Mouse (Mus musculus): ENCODE measurements at regions not wholly inside any gene's neighbourhood (a gene's known extent, or its start where the extent isn't known, plus 50 kb on each side); places are given as distances from the start of the nearest gene placed in this dataset.

DNA sequence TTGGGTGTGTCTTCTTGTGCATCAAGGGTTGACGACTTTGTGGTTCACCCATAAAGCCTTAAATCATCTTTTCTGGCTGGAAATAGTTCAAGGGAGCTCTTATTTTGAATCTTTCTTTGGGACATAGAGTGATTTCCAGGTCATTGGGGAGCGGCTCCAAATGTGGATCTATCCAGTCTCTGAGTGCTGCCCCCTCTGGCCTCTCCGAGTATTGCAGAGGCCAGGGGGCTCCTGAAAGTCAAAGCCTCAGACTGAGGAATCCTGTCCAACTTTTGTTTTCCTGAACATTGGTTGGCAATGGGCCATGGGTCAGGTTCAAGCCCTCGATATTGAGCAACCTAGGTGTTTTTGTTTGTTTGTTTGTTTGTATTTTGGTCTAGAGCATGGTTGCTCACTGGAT, 209.7 kb upstream of the Fam19a5 start:
- Histone ChIP-seq H3K36me3 (ENCODE audit: control insufficient read depth, insufficient read depth, low read length) (no peaks in the 10 kb centered on the region), H3K9ac (ENCODE audit: low read length) (no peak overlapping the region), H3K4me3 (replicated peaks; ENCODE audit: low read length) (no peak overlapping the region), H3K27ac (ENCODE audit: low read length) (no peak overlapping the region), H3K4me1 (ENCODE audit: control insufficient read depth, insufficient read depth, low read length) (no peaks in the 10 kb centered on the region), H3K4me2 (ENCODE audit: low read depth, low read length) (no peak overlapping the region), H3K27me3 (ENCODE audit: control insufficient read depth, insufficient read depth, low read length) (no peaks in the 10 kb centered on the region), H3K9me3 (replicated peaks; ENCODE audit: control insufficient read depth, low read length) (no peaks in the 10 kb centered on the region)
- WGBS = 68% methylated on average over 4 of the region's 4 CpGs
- no peak for ATAC-seq (ENCODE audit: insufficient read depth, low FRiP score)

- Histone ChIP-seq H3K36me3 (ENCODE audit: control insufficient read depth, insufficient read depth, low read length) (no peaks in the 10 kb centered on the region), H3K9me3 (replicated peaks; ENCODE audit: control insufficient read depth, low read length) (no peaks in the 10 kb centered on the region), H3K27me3 (ENCODE audit: control insufficient read depth, insufficient read depth, low read length) (no peaks in the 10 kb centered on the region), H3K4me2 (ENCODE audit: low read depth, low read length) (no peak overlapping the region), H3K4me3 (replicated peaks; ENCODE audit: low read length) (no peak overlapping the region), H3K4me1 (ENCODE audit: control insufficient read depth, insufficient read depth, low read length) (no peaks in the 10 kb centered on the region), H3K9ac (ENCODE audit: low read length) (no peak overlapping the region), H3K27ac (ENCODE audit: low read length) (no peak overlapping the region)
- no peak for ATAC-seq (ENCODE audit: insufficient read depth, low FRiP score)
- 81% methylated on average over 4 of the region's 4 CpGs for WGBS
Observed at GRCm38 (mm10) chr15:87335324-87335723, 208.8 kb upstream of the Fam19a5 start.

DNA sequence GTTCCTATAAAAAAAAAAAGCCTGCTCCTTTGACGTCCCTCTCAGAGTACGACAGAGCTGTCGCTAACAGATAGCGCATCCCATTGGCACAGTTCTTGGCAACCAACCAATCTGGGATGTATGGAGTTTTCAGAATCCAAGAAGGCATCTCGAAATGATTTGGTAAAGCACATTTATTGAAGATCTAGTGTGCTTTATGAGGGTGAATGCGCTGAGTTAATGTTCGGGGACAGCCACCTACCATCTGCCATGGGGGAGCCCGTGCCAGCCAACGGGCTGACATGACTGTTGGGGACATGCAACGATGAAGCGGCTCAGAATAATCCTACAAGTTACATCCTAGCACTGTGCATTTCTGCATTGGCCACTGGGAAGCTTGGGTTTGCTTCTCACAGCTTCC, 208.4 kb upstream of the Fam19a5 start:
- no peaks in the 10 kb centered on the region for H3K27me3 ChIP-seq (ENCODE audit: control insufficient read depth, insufficient read depth, low read length)
- H3K4me3 ChIP-seq (replicated peaks; ENCODE audit: low read length) = no peak overlapping the region
- H3K4me2 ChIP-seq (ENCODE audit: low read depth, low read length) = no peak overlapping the region
- no peak for ATAC-seq (ENCODE audit: insufficient read depth, low FRiP score)
- no peaks in the 10 kb centered on the region for H3K4me1 ChIP-seq (ENCODE audit: control insufficient read depth, insufficient read depth, low read length)
- no peak overlapping the region for H3K9ac ChIP-seq (ENCODE audit: low read length)
- H3K36me3 ChIP-seq (ENCODE audit: control insufficient read depth, insufficient read depth, low read length) = no peaks in the 10 kb centered on the region
- 91% methylated on average over 11 of the region's 11 CpGs for WGBS
- H3K9me3 ChIP-seq (replicated peaks; ENCODE audit: control insufficient read depth, low read length) = no peaks in the 10 kb centered on the region
- no peak overlapping the region for H3K27ac ChIP-seq (ENCODE audit: low read length)

DNA sequence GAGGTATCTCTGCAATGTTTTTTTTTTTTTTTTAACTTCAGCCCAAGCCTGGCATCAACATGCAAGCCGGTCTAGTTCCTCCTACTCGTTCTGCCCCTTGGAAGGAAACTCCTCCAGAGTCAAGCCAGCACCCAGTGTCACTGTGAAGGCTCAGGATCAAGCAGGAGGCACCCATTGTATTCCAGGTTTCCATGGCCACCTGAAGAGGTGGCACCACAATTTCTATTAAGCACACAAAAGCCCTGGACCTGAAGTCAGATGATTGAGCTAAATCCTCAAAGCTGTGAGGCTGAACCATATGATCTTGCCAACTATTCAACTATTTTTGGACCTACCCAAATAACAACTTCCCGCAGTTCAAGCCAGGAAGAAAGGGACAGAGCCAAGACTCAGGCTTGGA, 204.2 kb upstream of the Fam19a5 start:
- no peaks in the 10 kb centered on the region for H3K4me1 ChIP-seq (ENCODE audit: control insufficient read depth, insufficient read depth, low read length)
- no peak overlapping the region for H3K4me2 ChIP-seq (ENCODE audit: low read depth, low read length)
- H3K27ac ChIP-seq (ENCODE audit: low read length) = no peak overlapping the region
- WGBS = 68% methylated on average over 3 of the region's 3 CpGs
- no peak overlapping the region for H3K4me3 ChIP-seq (replicated peaks; ENCODE audit: low read length)
- no peak overlapping the region for H3K9ac ChIP-seq (ENCODE audit: low read length)
- ATAC-seq (ENCODE audit: insufficient read depth, low FRiP score) = no peak
- H3K9me3 ChIP-seq (replicated peaks; ENCODE audit: control insufficient read depth, low read length) = no peaks in the 10 kb centered on the region
- no peaks in the 10 kb centered on the region for H3K27me3 ChIP-seq (ENCODE audit: control insufficient read depth, insufficient read depth, low read length)
- H3K36me3 ChIP-seq (ENCODE audit: control insufficient read depth, insufficient read depth, low read length) = no peaks in the 10 kb centered on the region

- no peaks in the 10 kb centered on the region for H3K4me1 ChIP-seq (ENCODE audit: control insufficient read depth, insufficient read depth, low read length)
- 71% methylated on average over 1 of the region's 1 CpGs for WGBS
Observed at GRCm38 (mm10) chr15:87342656-87343055, 201.4 kb upstream of the Fam19a5 start.

GRCm38 (mm10) chr15:87345826-87346225, 198.3 kb upstream of the Fam19a5 start:
- Histone ChIP-seq H3K4me2 (ENCODE audit: low read depth, low read length) (no peak overlapping the region), H3K4me3 (replicated peaks; ENCODE audit: low read length) (no peak overlapping the region), H3K9me3 (replicated peaks; ENCODE audit: control insufficient read depth, low read length) (no peaks in the 10 kb centered on the region), H3K4me1 (ENCODE audit: control insufficient read depth, insufficient read depth, low read length) (no peaks in the 10 kb centered on the region), H3K36me3 (ENCODE audit: control insufficient read depth, insufficient read depth, low read length) (no peaks in the 10 kb centered on the region), H3K9ac (ENCODE audit: low read length) (no peak overlapping the region), H3K27me3 (ENCODE audit: control insufficient read depth, insufficient read depth, low read length) (no peaks in the 10 kb centered on the region), H3K27ac (ENCODE audit: low read length) (no peak overlapping the region)
- no peak for ATAC-seq (ENCODE audit: insufficient read depth, low FRiP score)
- 65% methylated on average over 3 of the region's 3 CpGs for WGBS

More at GRCm38 (mm10) chr15:87342656-87343055, 201.4 kb upstream of the Fam19a5 start:
- H3K27ac ChIP-seq (ENCODE audit: low read length) = no peak overlapping the region
- no peak overlapping the region for H3K4me3 ChIP-seq (replicated peaks; ENCODE audit: low read length)
- no peak overlapping the region for H3K9ac ChIP-seq (ENCODE audit: low read length)
- no peaks in the 10 kb centered on the region for H3K27me3 ChIP-seq (ENCODE audit: control insufficient read depth, insufficient read depth, low read length)
- H3K4me2 ChIP-seq (ENCODE audit: low read depth, low read length) = no peak overlapping the region
- no peaks in the 10 kb centered on the region for H3K9me3 ChIP-seq (replicated peaks; ENCODE audit: control insufficient read depth, low read length)
- no peak for ATAC-seq (ENCODE audit: insufficient read depth, low FRiP score)
- no peaks in the 10 kb centered on the region for H3K36me3 ChIP-seq (ENCODE audit: control insufficient read depth, insufficient read depth, low read length)

DNA sequence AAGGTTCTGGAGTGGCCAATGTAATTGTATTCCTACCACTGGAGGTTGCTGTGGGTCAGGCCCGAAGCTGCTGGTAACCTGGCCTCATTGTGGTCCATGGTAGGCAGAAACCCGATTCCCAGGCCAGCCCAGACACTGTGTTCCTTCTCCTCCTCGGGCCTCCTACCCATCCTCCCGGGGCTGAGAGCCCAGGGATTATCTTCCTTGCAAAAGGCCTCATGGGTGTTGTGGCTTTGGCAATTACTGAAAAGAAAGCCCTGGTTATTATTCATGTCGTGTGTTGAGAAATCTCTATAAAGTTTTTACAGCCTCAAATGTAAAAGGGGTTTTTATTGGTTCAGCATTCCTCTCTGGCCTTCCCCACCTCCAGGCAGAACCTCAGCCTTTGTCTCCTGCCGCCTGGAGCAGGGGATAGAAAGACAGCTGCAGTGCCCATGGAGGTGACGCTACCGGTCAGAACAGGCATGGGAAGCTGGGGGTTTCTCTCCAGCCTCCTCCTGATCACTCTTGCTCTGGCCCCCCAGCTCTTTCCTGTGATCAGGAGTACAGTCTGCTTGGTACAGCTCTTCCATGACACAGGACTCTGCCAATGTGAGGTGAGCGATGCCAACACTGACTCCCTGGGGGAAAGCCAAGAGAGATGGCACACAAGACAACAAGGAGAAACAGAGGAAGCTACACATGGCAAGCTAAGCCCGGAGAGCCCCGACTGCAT, 194.4 kb upstream of the Fam19a5 start:
- WGBS = 67% methylated on average over 11 of the region's 11 CpGs
- Histone ChIP-seq H3K4me3 (replicated peaks; ENCODE audit: low read length) (no peak overlapping the region), H3K27me3 (ENCODE audit: control insufficient read depth, insufficient read depth, low read length) (no peaks in the 10 kb centered on the region), H3K4me1 (ENCODE audit: control insufficient read depth, insufficient read depth, low read length) (no peaks in the 10 kb centered on the region), H3K27ac (ENCODE audit: low read length) (no peak overlapping the region), H3K36me3 (ENCODE audit: control insufficient read depth, insufficient read depth, low read length) (no peaks in the 10 kb centered on the region), H3K9ac (ENCODE audit: low read length) (no peak overlapping the region), H3K9me3 (replicated peaks; ENCODE audit: control insufficient read depth, low read length) (no peaks in the 10 kb centered on the region), H3K4me2 (ENCODE audit: low read depth, low read length) (no peak overlapping the region)
- ATAC-seq (ENCODE audit: insufficient read depth, low FRiP score) = no peak

- no peak overlapping the region for H3K9ac ChIP-seq (ENCODE audit: low read length)
- no peaks in the 10 kb centered on the region for H3K36me3 ChIP-seq (ENCODE audit: control insufficient read depth, insufficient read depth, low read length)
- no peak for ATAC-seq (ENCODE audit: insufficient read depth, low FRiP score)
- no peak overlapping the region for H3K4me3 ChIP-seq (replicated peaks; ENCODE audit: low read length)
- H3K4me2 ChIP-seq (ENCODE audit: low read depth, low read length) = no peak overlapping the region
- no peaks in the 10 kb centered on the region for H3K27me3 ChIP-seq (ENCODE audit: control insufficient read depth, insufficient read depth, low read length)
- H3K9me3 ChIP-seq (replicated peaks; ENCODE audit: control insufficient read depth, low read length) = no peaks in the 10 kb centered on the region
- H3K27ac ChIP-seq (ENCODE audit: low read length) = no peak overlapping the region
- 52% methylated on average over 8 of the region's 8 CpGs for WGBS
- H3K4me1 ChIP-seq (ENCODE audit: control insufficient read depth, insufficient read depth, low read length) = no peaks in the 10 kb centered on the region
Observed at GRCm38 (mm10) chr15:87352812-87353211, 191.3 kb upstream of the Fam19a5 start.

- Histone ChIP-seq H3K9ac (ENCODE audit: low read length) (no peak overlapping the region), H3K4me3 (replicated peaks; ENCODE audit: low read length) (no peak overlapping the region), H3K4me1 (ENCODE audit: control insufficient read depth, insufficient read depth, low read length) (no peaks in the 10 kb centered on the region), H3K4me2 (ENCODE audit: low read depth, low read length) (no peak overlapping the region), H3K27ac (ENCODE audit: low read length) (no peak overlapping the region), H3K36me3 (ENCODE audit: control insufficient read depth, insufficient read depth, low read length) (no peaks in the 10 kb centered on the region), H3K27me3 (ENCODE audit: control insufficient read depth, insufficient read depth, low read length) (no peaks in the 10 kb centered on the region), H3K9me3 (replicated peaks; ENCODE audit: control insufficient read depth, low read length) (no peaks in the 10 kb centered on the region)
- WGBS = 83% methylated on average over 11 of the region's 11 CpGs
- no peak for ATAC-seq (ENCODE audit: insufficient read depth, low FRiP score)
Observed at GRCm38 (mm10) chr15:87353886-87354285, 190.2 kb upstream of the Fam19a5 start.

All from stomach, embryonic 16.5 days (tissue).